Mouse (Mus musculus): ENCODE data around the gene Tox2.
A peak's percentile ranks its signal among the peaks of the same experiment; 100 is the strongest.

The Tox2 gene

GRCm38 (mm10) chr2:163330742-163331141 lies 127.8 kb downstream of the Tox2 start:
- no peak for DNase-seq

- DNase-seq = no peak
Measured at GRCm38 (mm10) chr2:163331423-163331822, 128.5 kb downstream of the Tox2 start.

GRCm38 (mm10) chr2:163332368-163333055 lies 129.6 kb downstream of the Tox2 start:
- peak; percentile 32 for DNase-seq

DNA sequence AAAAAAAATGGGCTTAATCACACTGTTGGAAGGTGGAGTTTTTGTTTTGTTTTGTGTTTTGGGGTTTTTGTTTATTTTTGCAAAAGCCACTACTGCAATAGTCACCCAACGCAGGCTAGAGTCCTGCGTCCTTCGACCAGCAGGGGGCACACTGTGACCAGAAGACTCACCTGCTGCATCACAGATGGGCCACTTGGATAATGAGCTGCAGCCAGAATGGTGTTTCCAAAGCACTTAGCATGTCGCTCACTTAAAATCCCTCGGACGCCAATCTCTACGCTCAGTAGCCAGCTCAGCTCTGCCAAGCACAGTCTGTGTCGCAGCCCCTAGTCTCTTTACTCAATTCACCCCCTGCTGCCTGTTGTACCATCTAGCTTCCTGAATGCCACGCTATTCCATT lies 137.3 kb downstream of the Tox2 start:
- peak; percentile 79 for DNase-seq

GRCm38 (mm10) chr2:163343671-163344070 lies 140.7 kb downstream of the Tox2 start:
- peak; percentile 55 for DNase-seq

DNA sequence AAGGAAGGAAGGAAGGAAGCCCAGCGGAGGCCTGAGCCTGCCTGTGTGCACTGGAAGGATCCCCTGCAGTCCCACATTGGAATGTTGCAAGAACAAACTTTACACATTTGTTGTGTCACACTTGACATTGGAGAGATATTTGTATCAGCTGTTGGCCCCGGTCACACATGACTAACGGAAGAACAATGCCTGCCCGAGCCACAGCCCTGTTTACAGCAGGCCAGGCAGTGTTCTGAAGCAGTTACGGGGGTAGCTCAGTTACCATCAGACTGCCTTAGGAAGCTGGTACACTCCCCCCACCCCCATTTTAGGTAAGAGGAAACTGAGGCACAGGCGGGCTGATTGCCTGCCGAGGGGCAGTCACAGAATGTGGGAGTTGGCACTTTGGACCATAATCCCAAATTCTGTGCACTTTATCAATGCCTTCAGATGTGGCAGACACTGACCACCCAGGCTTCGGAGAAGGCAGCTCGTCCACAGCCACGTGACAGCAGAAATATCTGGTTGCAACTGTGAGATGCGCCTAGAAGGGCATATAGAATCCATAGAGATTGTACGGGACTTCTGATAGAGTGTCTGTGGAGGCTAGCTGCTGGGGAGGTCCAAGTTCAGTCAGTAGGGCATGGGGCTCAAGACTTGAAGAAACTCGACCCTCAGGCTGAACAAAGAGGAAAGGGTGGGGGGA lies 142.2 kb downstream of the Tox2 start:
- DNase-seq = no peak

DNA sequence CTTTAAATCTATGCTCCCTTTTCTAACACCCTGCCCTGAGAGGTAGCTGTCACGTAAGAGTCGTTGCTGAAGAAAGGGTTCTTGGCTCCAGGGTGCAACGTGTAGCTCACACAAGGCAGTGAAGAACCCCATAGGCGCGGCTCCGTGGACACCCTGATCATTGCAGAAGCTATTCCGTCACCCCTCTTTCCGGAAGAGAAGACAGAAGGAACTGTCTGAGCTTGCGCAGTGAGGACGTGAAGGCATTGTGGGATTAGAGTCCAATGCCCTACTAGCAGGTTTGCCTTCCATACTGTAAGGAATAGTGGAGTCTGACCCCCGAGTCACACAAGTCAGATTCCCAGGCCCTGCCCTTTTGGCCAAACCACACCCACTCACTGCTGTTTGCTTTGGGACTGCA lies 143.6 kb downstream of the Tox2 start:
- DNase-seq = no peak

- DNase-seq = no peak
Measured at GRCm38 (mm10) chr2:163347517-163348184, 144.7 kb downstream of the Tox2 start.

GRCm38 (mm10) chr2:163348677-163349076 lies 145.8 kb downstream of the Tox2 start:
- no peak for DNase-seq

- peak; percentile 23 for DNase-seq
Measured at GRCm38 (mm10) chr2:163349411-163349810, 146.5 kb downstream of the Tox2 start.

DNA sequence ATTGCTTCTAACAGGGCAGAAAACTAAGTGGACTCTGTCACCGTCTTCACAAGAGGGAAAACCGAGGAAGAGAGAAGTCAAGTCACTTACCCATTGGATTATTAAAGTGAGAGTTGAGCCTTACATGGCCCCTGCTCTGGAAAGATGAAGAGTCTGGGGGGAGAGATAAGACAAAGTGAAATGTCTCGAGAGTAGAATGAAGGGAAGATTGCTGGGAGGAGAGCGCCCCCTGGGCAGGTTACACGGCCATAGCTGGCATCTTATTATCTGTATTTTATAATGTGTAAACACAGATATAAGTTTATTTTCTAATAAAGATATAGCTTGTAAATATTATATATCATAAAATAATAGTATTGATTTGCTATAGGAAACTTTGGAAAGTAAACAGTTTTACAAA lies 147.5 kb downstream of the Tox2 start:
- DNase-seq = no peak

DNA sequence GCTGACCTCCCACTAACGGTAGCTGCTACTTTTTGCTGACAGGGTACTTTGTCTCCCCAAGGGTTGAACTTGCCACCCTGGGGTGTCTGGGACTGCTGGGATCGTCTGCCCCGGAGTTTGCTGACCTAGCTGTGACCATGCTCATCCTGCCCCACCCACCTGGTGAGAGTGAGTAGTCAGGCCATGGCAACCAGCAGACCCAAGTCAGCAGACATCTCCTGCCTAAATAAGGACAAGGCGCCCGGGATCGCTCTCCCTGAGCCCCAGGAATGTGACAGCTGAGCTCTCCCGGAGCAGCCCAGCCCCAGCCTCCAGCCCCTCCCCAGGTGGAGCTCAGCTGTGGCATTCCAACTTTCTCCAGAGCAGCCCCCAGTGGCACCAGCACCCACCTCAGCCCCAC lies 150.8 kb downstream of the Tox2 start:
- no peak for DNase-seq

DNA sequence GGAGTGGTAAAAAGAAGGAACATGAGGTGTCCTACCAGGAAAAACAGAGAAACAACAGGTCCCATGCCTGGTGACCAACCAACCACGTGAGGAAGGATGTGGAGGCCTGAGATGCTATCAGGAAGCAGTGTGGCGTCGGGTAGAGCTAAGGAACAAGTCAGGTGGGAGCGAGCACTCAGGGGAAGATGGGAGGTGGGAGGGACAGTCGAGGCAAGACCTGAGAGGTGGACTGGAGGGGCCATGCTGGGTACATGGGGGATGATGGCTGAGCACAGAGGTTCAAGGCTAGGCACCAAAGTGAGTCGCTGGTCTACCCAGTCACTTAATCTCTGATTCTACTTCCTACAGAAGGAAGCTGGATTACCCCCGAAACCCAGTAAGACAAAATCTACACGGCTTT lies 152.7 kb downstream of the Tox2 start:
- no peak for DNase-seq

DNA sequence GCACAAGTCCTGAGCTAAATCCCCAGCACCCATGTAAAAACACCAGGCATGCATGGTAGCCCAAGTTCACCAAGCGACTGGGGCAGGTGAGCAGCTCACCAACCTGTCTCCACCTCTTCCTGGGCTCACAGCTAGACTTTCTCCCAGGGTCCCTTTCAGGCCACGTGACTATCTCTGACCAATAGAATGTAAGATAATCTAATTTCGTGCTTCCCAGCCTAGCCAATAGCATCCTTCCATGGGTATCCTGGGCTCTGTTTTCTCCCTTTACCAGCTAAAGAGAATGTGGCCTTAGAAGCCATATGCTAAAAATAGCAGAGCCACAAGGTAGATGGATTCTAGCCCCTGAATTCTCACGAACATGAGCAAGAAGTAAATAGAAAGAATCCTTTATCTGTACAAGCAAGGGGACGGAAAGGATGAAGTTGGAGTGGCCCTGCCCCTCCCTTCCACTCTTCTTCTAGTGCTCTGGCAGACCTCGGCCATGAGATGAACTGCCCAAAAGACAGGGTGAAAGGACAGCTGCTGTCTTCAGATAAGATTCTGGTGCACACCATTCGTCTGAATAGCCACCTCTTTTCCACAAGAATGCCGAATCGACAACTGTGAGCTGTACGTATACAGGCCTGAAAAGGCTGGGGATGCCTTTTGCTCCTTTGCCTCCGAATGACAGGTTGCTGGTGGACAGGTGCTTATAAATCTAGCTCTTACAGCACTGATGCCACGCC lies 153.4 kb downstream of the Tox2 start:
- DNase-seq = no peak

GRCm38 (mm10) chr2:163358662-163359061 lies 155.7 kb downstream of the Tox2 start:
- no peak for DNase-seq

GRCm38 (mm10) chr2:163359253-163359652 lies 156.3 kb downstream of the Tox2 start:
- no peak for DNase-seq

DNA sequence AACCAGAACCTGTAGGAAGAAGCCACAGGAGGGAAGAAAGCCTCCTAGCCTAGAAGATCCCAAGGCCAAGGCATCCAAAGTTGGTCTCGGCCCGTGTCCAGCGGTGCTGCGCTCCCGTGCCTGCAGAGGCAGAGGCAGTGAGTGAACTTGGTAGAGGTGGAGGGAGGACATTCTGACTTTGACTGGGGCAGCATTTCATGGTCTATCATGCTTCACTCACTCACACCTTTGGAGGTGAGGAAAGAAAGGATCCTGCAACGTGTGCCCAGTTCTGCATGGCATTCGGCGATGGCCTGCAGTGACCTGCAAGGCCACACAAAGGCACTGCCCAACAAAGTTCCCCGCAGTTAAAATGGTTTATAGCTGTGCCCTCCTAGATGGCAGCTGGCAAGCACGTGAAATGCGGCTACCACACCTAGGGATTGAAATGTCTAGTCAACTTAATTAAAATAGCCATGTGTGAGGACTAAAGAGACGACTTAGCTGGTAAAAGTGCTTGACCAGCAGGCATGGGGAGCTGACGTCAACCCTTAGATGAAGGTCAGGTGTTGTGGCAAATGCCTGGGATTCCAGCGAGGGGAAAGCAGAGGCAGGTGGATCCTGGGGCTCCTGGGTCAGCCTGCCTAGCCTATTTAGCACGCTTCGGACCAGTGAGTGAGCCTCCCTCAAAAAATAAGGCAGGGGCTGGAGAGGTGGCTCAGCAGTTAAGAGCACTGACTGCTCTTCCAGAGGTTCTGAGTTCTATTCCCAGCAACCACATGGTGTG lies 158.1 kb downstream of the Tox2 start:
- DNase-seq = no peak

DNA sequence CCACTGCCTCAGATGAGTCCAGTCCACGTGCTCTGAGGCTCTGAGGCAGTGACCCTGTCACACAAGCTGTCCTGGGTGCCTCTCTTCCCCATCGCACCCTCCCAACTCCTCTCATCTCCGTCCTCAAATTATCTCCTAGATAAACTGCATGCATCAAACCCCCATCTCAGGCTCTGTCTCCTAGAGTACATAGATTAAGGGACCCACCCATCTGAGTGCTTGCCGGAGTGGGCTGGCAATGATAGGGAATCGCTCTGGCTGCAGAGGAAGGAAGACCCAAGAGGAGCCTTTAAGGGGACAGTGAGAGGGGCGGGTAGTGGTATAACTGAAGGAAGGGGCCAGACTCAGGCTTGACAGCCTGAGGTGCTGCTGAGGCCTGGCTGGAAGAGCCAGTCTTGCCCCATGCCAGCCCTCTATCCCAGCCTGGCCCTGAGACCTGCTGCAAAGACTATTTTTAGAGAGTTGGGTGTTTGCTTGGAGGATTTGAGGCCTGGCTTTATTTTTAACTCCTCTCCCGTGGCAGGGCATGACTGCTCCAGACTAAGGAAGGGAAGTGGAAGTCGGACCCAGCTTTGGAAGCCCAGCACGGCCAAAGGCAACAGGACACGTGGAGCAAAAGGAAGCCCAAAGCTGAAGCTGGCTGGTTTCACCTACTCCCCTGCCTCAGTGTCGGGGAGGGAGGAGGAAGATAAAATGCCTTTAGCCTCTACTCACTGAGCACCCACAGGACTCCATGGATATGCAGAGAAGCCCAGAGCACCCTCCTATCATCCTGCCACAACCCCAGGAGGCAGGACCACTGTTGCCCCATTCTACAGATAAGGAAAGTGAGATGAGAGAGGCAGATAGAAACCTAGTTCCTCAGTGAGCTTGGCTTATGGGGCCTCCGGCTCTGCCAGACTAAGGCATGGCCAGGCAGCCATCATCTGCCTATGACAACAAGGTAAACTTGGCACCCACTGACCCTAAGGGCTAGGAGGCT lies 160.3 kb downstream of the Tox2 start:
- DNase-seq = no peak

DNA sequence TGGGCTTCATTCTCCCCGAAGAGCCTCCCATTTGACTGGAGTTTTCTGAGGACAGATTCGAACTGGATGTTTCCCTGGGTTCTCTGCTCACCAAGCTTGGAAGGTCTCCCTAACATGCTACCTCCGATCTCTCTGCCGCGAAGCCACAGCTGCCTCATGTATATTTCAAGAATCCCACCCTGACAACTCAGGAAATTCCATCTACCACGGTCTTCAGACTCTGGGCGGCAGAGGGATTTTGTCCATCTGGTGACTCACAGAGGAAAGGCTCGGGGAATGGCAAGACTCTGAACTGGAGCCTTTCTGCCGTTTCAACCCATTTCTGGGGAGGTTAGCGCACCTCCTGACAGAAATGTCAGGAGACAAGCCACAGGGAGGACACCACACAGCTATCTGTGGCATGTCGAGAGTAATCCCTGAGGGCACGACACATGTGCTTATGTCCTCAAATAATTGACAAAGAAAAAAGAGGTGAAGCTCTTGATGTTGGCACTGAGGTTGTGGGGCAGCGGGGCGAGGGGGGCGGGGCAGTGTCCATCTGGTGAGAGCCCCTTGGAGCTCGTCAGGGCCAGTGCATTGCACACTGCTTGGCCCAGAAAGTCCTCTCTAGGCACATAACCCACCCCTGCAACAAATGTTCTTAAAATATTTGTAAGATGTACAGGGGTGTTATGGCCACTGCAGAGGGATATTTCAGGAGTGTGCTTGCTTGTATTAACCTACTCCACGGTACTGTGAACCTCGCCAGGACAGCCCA lies 162.0 kb downstream of the Tox2 start:
- no peak for DNase-seq

GRCm38 (mm10) chr2:163370175-163370574 lies 167.2 kb downstream of the Tox2 start:
- no peak for DNase-seq

GRCm38 (mm10) chr2:163372627-163373026 lies 169.7 kb downstream of the Tox2 start:
- no peak for DNase-seq
